Mouse (Mus musculus) lung, adult 2 months (tissue): ENCODE results near the gene Lrp1. TPM values are rescaled to one million over a fixed set of nuclear protein-coding genes. Genes with fewer than 3 reads are reported as not detected.

Experiments
- DNase-seq: peaks from one replicate; pipeline ENCODE4 v3.0.0; 2022
- H3K4me1 ChIP-seq: fragments of 200-500 bp; 2 replicates; pipeline ENCODE4 v1.6.1; 2011; ENCODE audit warnings: low read length; ENCODE audit not compliant: control insufficient read depth, insufficient read depth
- H3K4me3 ChIP-seq: fragments of 200-500 bp; replicated peaks from 2 replicates; pipeline ENCODE3; 2011; ENCODE audit warnings: low read depth, mild to moderate bottlenecking, control low read depth, low read length; ENCODE audit errors: extremely low read depth
- CTCF ChIP-seq: fragments of 200-500 bp; IDR thresholded peaks from 2 replicates; pipeline ENCODE4 v1.5.1; 2011; ENCODE audit warnings: mild to moderate bottlenecking, low read length, control low read depth; ENCODE audit not compliant: insufficient read depth
- POLR2A ChIP-seq: fragments of 200-500 bp; IDR thresholded peaks from 2 replicates; pipeline ENCODE4 v1.6.1; 2011; ENCODE audit warnings: low read depth, mild to moderate bottlenecking, control low read depth, low read length, borderline replicate concordance; ENCODE audit errors: extremely low read depth
- WGBS: fragments of 180-500 bp; shearing (Covaris S2); methylation state at CpG from one replicate; pipeline ENCODE4 v1.1.7; 2018; 5-methylcytosine and 5-hydroxymethylcytosine counted together
- polyA plus RNA-seq: library from polyadenylated mRNA; depleted of rRNA; stranded (reverse); fragments of >200 nt; gene quantifications from 2 replicates; pipeline ENCODE4 v1.2.3, GENCODE M21; 2012

Lrp1 gene
- polyA plus RNA-seq, 1 experiment = 248 TPM

DNA sequence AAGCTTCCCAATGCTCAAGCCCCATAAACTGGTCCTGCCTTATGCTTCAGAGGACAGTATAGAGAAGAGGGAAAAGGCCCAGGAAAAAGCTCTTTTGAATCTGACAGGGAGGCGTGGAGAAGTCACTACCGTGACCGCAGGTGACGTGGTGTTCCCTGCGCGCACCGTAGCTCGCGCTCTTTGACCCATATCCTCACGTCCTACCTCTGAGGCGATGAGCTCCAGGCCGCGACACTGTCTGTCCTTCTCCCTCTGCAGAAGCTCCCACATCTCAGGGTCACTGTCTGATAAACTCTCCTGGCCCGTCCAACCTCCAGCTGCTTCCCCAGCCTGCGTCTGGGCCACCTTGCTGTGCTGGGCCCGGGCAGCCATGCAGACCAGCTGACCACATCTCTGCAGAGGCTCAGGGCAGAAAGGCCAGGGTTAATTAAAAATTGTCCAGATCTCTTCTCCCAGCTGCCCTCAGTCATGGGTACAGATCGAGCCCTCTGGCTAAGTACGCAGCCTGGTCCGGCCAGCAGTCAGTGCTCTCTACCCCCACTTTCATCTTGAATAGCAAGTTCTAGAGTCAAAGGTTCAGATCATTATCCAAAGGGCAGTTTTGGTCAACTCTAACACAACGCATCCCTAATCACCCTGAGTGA, 100.1 kb downstream of the Lrp1 start:
- Histone ChIP-seq H3K4me1 (peaks cover 3% of the 10 kb centered on the region), H3K4me3 (no peak overlapping the region)
- no peak for DNase-seq
- no peak for TF ChIP-seq CTCF
- TF ChIP-seq POLR2A = no peak
- WGBS = 83% methylated on average over 20 of the region's 20 CpGs

DNA sequence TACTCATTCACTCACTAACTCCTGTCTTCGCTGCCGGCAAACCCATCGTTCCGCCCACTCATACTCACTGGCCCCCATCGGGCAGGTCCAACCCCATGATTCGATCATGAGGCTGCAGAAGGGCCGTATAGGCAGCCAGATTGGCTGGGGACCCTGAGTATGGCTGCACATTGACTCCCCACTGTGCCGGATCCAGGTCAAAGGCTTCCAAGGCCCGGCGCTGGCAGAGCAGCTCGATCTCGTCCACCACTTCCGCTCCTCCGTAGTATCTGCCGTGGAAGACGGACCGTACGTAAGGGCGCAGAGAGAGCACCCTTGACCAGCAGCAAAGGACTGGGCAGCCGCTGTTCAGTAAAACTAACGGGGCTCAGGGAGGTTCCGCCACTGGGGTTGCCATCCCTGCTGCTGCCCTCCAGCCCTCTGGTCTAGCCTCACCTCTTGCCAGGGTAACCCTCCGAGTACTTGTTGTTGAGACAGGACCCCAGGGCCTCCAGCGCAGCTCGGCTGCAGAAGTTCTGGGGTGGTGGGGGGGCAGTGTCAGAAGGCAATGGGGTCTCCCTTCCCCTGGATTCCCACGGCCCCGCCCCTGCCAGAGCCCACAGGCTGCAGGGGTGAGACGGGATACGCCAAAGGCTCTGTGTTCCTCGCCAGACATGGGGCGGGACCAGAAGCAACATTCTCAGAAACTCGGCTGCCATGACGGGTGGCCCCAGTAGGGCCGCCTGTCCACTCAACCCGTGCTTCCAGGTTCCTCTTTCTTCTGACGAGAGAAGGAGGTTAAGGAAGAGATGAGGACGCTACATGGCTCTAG, 100.8 kb downstream of the Lrp1 start:
- TF ChIP-seq POLR2A (no peak), CTCF (no peak)
- H3K4me1 ChIP-seq = peaks cover 3% of the 10 kb centered on the region
- 95% methylated on average over 37 of the region's 37 CpGs for WGBS
- no peak for DNase-seq
- no peak overlapping the region for H3K4me3 ChIP-seq

DNA sequence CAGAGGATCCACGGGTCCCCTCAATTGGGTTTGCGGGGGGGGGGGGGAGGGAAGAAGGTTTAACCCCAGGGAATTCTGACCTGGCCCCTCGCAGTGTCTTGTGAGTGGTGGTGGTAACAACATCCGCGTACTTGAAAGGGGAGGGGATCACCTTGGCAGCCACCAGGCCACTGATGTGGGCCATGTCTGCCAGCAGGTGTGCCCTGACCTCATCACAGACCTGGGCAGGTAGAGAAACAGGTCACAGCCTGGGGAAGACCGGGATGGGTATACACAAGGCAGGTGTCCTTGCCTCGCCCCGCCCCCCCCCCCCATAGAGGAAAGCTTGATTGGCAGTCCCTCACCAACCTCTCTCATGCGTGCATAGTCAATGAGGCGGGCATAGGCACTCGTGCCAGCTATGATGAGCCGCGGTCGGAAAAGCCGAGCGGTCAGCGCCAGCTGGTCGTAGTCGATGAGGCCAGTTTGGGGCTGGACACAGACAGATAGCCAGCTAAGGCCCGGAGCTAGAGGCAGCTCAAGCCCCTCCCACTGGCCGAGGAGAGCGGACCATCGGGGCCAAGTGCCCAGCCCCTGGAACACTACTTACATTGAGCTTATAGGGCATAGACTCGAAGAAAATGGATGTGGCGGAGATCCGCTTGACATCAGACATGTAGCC, 101.8 kb downstream of the Lrp1 start:
- no peak for DNase-seq
- WGBS = 94% methylated on average over 26 of the region's 26 CpGs
- Histone ChIP-seq H3K4me3 (no peak overlapping the region), H3K4me1 (peaks cover 3% of the 10 kb centered on the region)
- TF ChIP-seq CTCF (no peak), POLR2A (no peak)

DNA sequence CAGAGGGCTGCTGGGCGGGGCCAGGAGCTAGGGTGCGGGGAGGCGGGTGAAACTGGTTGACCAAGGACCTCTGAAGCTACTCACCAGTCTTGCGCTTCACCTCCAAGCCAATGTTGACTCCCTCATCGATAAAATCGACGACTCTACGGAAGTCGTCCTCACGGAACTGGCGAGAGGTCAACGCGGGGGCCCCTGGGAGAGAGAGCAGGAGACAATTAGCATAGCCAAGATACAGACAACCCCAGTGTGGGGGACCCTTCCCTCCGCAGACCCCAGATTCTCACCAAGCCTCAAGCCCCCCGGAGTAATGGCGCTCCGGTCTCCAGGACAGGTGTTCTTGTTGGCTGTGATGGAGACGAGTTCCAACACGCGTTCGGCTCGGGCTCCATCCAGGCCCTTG, 103.0 kb downstream of the Lrp1 start:
- TF ChIP-seq POLR2A (no peak), CTCF (no peak)
- WGBS = 92% methylated on average over 22 of the region's 22 CpGs
- no peak for DNase-seq
- Histone ChIP-seq H3K4me1 (peaks cover 3% of the 10 kb centered on the region), H3K4me3 (no peak overlapping the region)

DNA sequence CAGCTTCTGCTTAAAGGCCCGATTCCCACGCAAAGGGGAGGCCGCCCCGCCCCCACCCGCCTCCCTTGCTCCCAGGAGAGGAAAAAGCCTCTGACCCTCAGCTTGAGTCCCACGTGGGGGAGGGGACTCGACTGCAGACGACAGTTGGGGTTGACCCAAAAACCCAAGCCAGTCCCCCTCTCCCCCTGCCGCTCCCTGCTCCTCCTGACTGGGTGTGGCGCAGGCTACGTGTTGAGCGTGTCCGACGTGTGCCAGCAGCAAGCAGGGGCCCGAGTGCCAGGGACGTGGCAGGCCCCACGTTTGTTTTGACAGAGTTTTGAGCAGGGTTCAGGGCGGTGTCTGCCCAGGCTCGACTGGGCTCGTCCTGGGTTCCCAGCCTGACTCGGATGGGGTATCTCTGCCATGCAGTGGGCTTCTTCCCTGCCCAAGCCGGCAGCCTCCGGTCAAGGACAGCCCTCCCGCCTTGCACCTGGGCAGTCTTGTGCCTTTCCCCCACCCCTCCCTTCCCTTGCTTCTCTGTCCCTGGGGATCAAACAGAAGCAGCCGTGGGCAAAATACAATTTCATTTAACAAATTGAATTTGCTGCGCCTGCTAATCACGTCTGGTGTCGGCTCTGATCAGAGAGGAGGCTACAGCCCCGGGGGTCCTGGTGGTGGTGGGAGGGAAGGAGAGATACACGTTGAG, 104.2 kb downstream of the Lrp1 start:
- no peak for DNase-seq
- WGBS = 28% methylated on average over 30 of the region's 30 CpGs
- Histone ChIP-seq H3K4me3 (no peak overlapping the region), H3K4me1 (peaks cover 5% of the 10 kb centered on the region)
- TF ChIP-seq POLR2A (no peak), CTCF (no peak)

DNA sequence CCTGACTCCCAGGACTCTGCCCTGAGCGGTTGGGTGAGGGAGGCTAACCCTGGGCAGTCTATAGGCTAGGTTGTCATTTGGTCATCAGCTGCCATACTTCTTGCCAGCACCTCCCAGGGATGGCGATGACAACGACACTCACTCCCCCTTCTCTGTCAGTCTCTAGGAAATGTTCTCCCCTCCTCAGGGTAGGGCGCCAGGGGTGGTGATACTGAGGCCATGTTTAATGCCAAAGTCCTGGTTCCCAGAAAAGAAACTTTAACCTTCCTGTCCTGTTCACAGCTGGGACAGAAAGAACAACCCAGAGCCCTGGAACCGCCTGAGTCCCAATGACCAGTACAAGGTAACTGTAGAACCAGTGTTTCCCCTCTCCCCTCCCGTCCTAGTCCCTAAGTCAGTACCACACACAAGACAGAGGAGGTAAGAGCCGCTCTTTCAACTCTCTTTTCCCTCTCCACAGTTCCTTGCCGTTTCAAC, 104.9 kb downstream of the Lrp1 start:
- Histone ChIP-seq H3K4me3 (no peak overlapping the region), H3K4me1 (peaks cover 5% of the 10 kb centered on the region)
- TF ChIP-seq CTCF = no peak
- WGBS = 50% methylated on average over 8 of the region's 8 CpGs
- no peak for DNase-seq

DNA sequence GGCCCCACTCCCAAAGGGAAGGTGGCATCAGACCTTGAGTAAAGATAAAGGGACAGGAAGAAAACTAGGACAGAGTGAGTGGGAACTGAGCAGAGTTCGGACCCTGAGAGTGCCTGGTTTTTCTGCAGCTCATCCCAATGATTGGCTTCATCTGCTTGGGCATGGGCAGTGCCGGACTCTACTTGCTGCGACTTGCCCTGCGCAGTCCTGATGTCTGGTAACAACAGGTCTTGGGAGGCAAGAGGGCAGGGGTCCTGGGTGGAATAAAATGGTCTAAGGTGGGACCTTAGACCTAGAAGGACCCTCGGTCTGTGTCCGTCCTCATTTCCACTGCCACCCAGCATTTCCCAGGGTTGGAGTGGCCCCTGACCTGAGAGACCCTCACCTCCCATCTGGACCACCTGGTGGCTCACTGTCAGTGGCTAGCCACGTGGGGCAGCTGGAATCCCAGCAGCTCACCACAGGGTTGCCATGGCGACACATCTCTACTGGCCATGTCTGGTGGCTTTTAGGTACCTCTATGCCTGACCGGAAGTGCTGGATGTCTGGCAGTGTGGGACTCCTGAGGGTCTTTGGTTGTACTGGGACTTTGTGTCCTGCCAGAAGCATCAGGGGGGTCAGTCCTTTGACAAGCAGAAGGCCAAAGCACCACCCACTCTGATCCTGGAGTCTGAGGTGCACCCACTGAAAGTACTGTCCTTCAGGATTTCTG, 105.5 kb downstream of the Lrp1 start:
- WGBS = 45% methylated on average over 9 of the region's 9 CpGs
- TF ChIP-seq POLR2A = no peak
- TF ChIP-seq CTCF = no peak
- Histone ChIP-seq H3K4me1 (peaks cover 5% of the 10 kb centered on the region), H3K4me3 (peak overlapping the region; percentile 48)
- DNase-seq = no peak

DNA sequence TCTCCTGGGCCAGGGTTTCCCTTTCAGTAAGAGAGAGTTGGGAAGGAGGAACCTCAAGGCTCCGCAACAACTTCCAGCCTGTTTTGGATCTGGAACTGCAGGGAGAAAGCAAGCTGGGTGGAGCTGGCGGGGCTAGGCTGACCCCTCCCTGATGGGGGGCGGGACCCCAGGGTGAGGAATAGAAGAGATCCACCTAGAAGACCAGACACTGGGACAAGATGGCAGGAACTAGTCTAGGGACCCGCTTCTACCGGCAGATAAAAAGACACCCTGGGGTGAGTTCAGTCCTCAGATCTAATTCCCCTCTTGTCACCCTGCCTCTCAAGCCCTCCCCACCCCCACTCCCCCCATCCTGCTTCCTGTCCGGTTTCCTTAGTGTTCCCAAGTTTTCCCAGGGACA, 106.2 kb downstream of the Lrp1 start, which contains the start of gene Ndufa4l2:
Gene Ndufa4l2, plus strand, starts transcription at position 204 of the 400 bp plus-strand sequence.
- TF ChIP-seq POLR2A (no peak), CTCF (no peak)
- DNase-seq = no peak
- 22% methylated on average over 6 of the region's 6 CpGs for WGBS
- Histone ChIP-seq H3K4me3 (peak within 1 kb of the TSS; percentile 48), H3K4me1 (peaks cover 5% of the 10 kb centered on the region)
